Mouse (Mus musculus) MEL (cell line): ENCODE results near the gene Ilf2. TPM values are rescaled to one million over a fixed set of nuclear protein-coding genes. Genes with fewer than 3 reads are reported as not detected.

Experiments used
- DNase-seq: peaks from one replicate; pipeline ENCODE4 v3.0.0; 2011; ENCODE audit warnings: low read depth, low spot score
- H3K27ac ChIP-seq: 2 replicates; pipeline ENCODE4 v1.5.1; 2012; ENCODE audit warnings: low read depth, mild to moderate bottlenecking, control low read depth, low read length, moderate library complexity; ENCODE audit not compliant: control insufficient read depth
- H3K27me3 ChIP-seq, 2 experiments: fragments of 150-350 bp in 1 of 2; sonication (generic) in 1 of 2; 2 replicates each; pipeline ENCODE4 v1.6.1; 2012; ENCODE audit warnings: low read length in 2 of 2, mild to moderate bottlenecking in 2 of 2, improper control_type of control experiment in 1 of 2, moderate library complexity in 1 of 2; ENCODE audit not compliant: insufficient read depth in 2 of 2, control insufficient read depth in 1 of 2
- H3K36me3 ChIP-seq, 2 experiments: 2 replicates each; pipeline ENCODE4 v1.6.1; 2012 to 2014; ENCODE audit warnings: low read length in 2 of 2, improper control_type of control experiment in 1 of 2, inconsistent platforms in 1 of 2, mild to moderate bottlenecking in 1 of 2; ENCODE audit not compliant: insufficient read depth in 2 of 2, control insufficient read depth in 1 of 2
- H3K4me1 ChIP-seq, 2 experiments: fragments of 150-350 bp in 1 of 2; sonication (generic) in 1 of 2; 2 replicates each; pipeline ENCODE4 v1.6.1; 2012; ENCODE audit warnings: low read length in 2 of 2, improper control_type of control experiment in 1 of 2, mild to moderate bottlenecking in 1 of 2; ENCODE audit not compliant: insufficient read depth in 2 of 2, control insufficient read depth in 1 of 2
- H3K4me3 ChIP-seq, 2 experiments: fragments of 150-350 bp in 1 of 2; sonication (generic) in 1 of 2; 2 replicates each; pipeline ENCODE4 v1.5.1; 2012; ENCODE audit warnings: low read depth in 2 of 2, low read length in 2 of 2, mild to moderate bottlenecking in 2 of 2, moderate library complexity in 2 of 2, control low read depth in 1 of 2, improper control_type of control experiment in 1 of 2; ENCODE audit not compliant: control insufficient read depth in 1 of 2, insufficient read depth in 1 of 2
- H3K79me2 ChIP-seq: 2 replicates; pipeline ENCODE4 v1.6.1; 2012; ENCODE audit warnings: mild to moderate bottlenecking, low read length, moderate library complexity; ENCODE audit not compliant: control insufficient read depth, poor library complexity, insufficient read depth
- H3K9ac ChIP-seq: 2 replicates; pipeline ENCODE4 v1.6.1; 2012; ENCODE audit warnings: low read depth, mild to moderate bottlenecking, control low read depth, low read length, moderate library complexity; ENCODE audit not compliant: control insufficient read depth, poor library complexity, severe bottlenecking
- H3K9me3 ChIP-seq: fragments of 150-350 bp; sonication (generic); replicated peaks from 2 replicates; pipeline ENCODE4 v1.6.1; 2012; ENCODE audit warnings: mild to moderate bottlenecking, low read length, improper control_type of control experiment, moderate library complexity; ENCODE audit not compliant: insufficient read depth
- CHD1 ChIP-seq: IDR thresholded peaks from 2 replicates; pipeline ENCODE4 v1.6.1; 2012; ENCODE audit warnings: low read depth, mild to moderate bottlenecking, inconsistent platforms, low read length, improper control_type of control experiment
- CHD2 ChIP-seq: IDR thresholded peaks from 2 replicates; pipeline ENCODE4 v1.6.1; 2011; ENCODE audit warnings: low read length, improper control_type of control experiment
- E2F4 ChIP-seq: IDR thresholded peaks from 2 replicates; pipeline ENCODE4 v1.6.1; 2011; ENCODE audit warnings: low read depth, low read length, improper control_type of control experiment, borderline replicate concordance
- EP300 ChIP-seq, 2 experiments: IDR thresholded peaks; 2 replicates each; pipeline ENCODE4 v1.6.1; 2011; ENCODE audit warnings: improper control_type of control experiment in 2 of 2, low read length in 2 of 2, low read depth in 1 of 2, mild to moderate bottlenecking in 1 of 2
- GABPA ChIP-seq: IDR thresholded peaks from 2 replicates; pipeline ENCODE4 v1.6.1; 2012; ENCODE audit warnings: low read depth, mild to moderate bottlenecking, inconsistent platforms, low read length, improper control_type of control experiment, moderate library complexity
- GATA1 ChIP-seq: IDR thresholded peaks from 2 replicates; pipeline ENCODE4 v1.6.1; 2011; ENCODE audit warnings: low read depth, low read length, improper control_type of control experiment
- HCFC1 ChIP-seq: IDR thresholded peaks from 2 replicates; pipeline ENCODE4 v1.6.1; 2012; ENCODE audit warnings: low read depth, mild to moderate bottlenecking, inconsistent platforms, low read length, improper control_type of control experiment, moderate library complexity
- MAFK ChIP-seq: IDR thresholded peaks from 2 replicates; pipeline ENCODE4 v1.6.1; 2011; ENCODE audit warnings: low read depth, mild to moderate bottlenecking, low read length, improper control_type of control experiment, borderline replicate concordance
- MEF2A ChIP-seq: IDR thresholded peaks from 2 replicates; pipeline ENCODE4 v1.6.1; 2014; ENCODE audit warnings: low read depth, mild to moderate bottlenecking, inconsistent platforms, low read length, improper control_type of control experiment; ENCODE audit not compliant: poor library complexity, insufficient replicate concordance, severe bottlenecking; ENCODE audit errors: extremely low read depth
- MXI1 ChIP-seq: IDR thresholded peaks from 2 replicates; pipeline ENCODE4 v1.6.1; 2011; ENCODE audit warnings: mild to moderate bottlenecking, low read depth, low read length, improper control_type of control experiment
- POLR2AphosphoS2 ChIP-seq: IDR thresholded peaks from 2 replicates; pipeline ENCODE4 v1.6.1; 2011; ENCODE audit warnings: low read length, improper control_type of control experiment
- RCOR1 ChIP-seq: IDR thresholded peaks from 2 replicates; pipeline ENCODE4 v1.6.1; 2012; ENCODE audit warnings: low read depth, mild to moderate bottlenecking, inconsistent platforms, low read length, improper control_type of control experiment
- SMC3 ChIP-seq: IDR thresholded peaks from 2 replicates; pipeline ENCODE4 v1.6.1; 2011; ENCODE audit warnings: low read depth, low read length, improper control_type of control experiment
- TAL1 ChIP-seq: IDR thresholded peaks from 2 replicates; pipeline ENCODE4 v1.6.1; 2012; ENCODE audit warnings: mild to moderate bottlenecking, inconsistent platforms, low read length, moderate library complexity, mixed read lengths
- TBP ChIP-seq: IDR thresholded peaks from 2 replicates; pipeline ENCODE4 v1.8.0; 2011; ENCODE audit warnings: low read depth, low read length, improper control_type of control experiment
- UBTF ChIP-seq: IDR thresholded peaks from 2 replicates; pipeline ENCODE4 v1.6.1; 2012; ENCODE audit warnings: low read depth, mild to moderate bottlenecking, inconsistent platforms, low read length, improper control_type of control experiment, moderate library complexity, borderline replicate concordance; ENCODE audit not compliant: insufficient read depth
- USF1 ChIP-seq: IDR thresholded peaks from 2 replicates; pipeline ENCODE4 v1.6.1; 2014; ENCODE audit warnings: low read depth, mild to moderate bottlenecking, inconsistent platforms, low read length, improper control_type of control experiment, moderate library complexity
- ZC3H11A ChIP-seq: IDR thresholded peaks from 2 replicates; pipeline ENCODE4 v1.6.1; 2012; ENCODE audit warnings: low read depth, mild to moderate bottlenecking, inconsistent platforms, low read length, improper control_type of control experiment
- ZKSCAN1 ChIP-seq: IDR thresholded peaks from 2 replicates; pipeline ENCODE4 v1.6.1; 2012; ENCODE audit warnings: low read depth, mild to moderate bottlenecking, inconsistent platforms, low read length, improper control_type of control experiment, moderate library complexity
- ZNF384 ChIP-seq: IDR thresholded peaks from 2 replicates; pipeline ENCODE4 v1.6.1; 2012; ENCODE audit warnings: low read depth, mild to moderate bottlenecking, inconsistent platforms, low read length, improper control_type of control experiment
- polyA plus RNA-seq, 2 experiments: library from polyadenylated mRNA; stranded (reverse) in 1 of 2; unstranded in 1 of 2; fragments of >175 nt in 1 of 2; fragments of >200 nt in 1 of 2; gene quantifications; 2 replicates each; pipeline versions ENCODE4 v1.2.1 to v1.2.4; 2012; ENCODE audit warnings: low replicate concordance in 2 of 2, low read depth in 1 of 2; ENCODE audit not compliant: insufficient read length in 2 of 2, insufficient read depth in 1 of 2, missing spikeins in 1 of 2
- total RNA-seq: library from RNA; depleted of rRNA; stranded (reverse); fragments of 300-350 nt; gene quantifications from 2 replicates; pipeline ENCODE4 v1.2.3, GENCODE M21; 2012

The Ilf2 gene
- total and polyA plus RNA-seq, 3 experiments = 107 to 223 (median 175) TPM

- Histone ChIP-seq H3K27me3 (no peaks in the 10 kb centered on the region; a peak in 2 of 4 replicates), H3K79me2 (no peaks in the 10 kb centered on the region; the same call in 1 of the 2 replicates), H3K4me1 (peaks cover 3 to 19% of the 10 kb centered on the region in 2 experiments), H3K36me3 (peaks cover 0 to 11% of the 10 kb centered on the region in 2 experiments; a peak in 2 of 4 replicates), H3K9ac (no peak overlapping the region), H3K9me3 (no peaks in the 10 kb centered on the region)
- DNase-seq = no peak
- TF ChIP-seq TAL1 (no peak), E2F4 (no peak), USF1 (no peak)
- TF ChIP-seq, all 39 proteins: peak for 0
- Histone ChIP-seq H3K27ac (no peak overlapping the region), H3K4me3 (no peak overlapping the region)
These were observed 27.3 kb upstream of the Ilf2 start for GRCm38 (mm10) chr3:90448626-90449025.

DNA sequence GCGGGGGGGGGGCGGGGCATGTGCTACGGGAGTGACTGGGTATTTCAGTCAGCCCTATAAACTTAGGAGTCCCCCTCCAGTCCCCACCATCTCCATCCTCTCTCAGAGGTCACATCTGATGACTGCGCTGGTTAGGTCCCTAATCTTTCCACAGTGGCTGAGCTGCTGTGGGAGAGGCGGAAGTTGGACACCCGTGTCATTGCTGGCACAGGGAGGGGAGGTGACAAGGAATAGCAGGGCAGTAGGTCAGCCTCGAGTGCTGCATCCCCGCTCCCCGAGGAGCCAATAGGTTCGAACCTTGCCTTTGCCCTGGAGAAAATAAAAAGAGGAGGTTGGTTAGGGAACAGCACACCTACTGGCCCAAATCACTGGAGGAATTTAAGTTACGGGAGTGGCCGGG lies 25.1 kb upstream of the Ilf2 start:
- H3K9ac ChIP-seq = no peak overlapping the region
- TF ChIP-seq USF1 (no peak), MEF2A (no peak), GATA1 (no peak), MXI1 (no peak), CHD2 (no peak), RCOR1 (no peak), HCFC1 (no peak), TBP (no peak), ZC3H11A (no peak), UBTF (no peak), SMC3 (no peak), POLR2AphosphoS2 (no peak), ZKSCAN1 (no peak), GABPA (no peak), ZNF384 (no peak), MAFK (no peak), EP300 (IDR thresholded peaks at IDR 0.05; ENCODE audit: low read depth in 1 of 2, low read length in 2 of 2) (no peak), CHD1 (no peak)
- H3K4me1 ChIP-seq = peaks cover 3 to 13% of the 10 kb centered on the region in 2 experiments
- H3K4me3 ChIP-seq = no peak overlapping the region
- no peaks in the 10 kb centered on the region; the same call in 1 of the 2 replicates for H3K79me2 ChIP-seq
- H3K27ac ChIP-seq = no peak overlapping the region
- H3K27me3 ChIP-seq = peaks cover 0 to 3% of the 10 kb centered on the region in 2 experiments; a peak in 3 of 4 replicates
- peaks cover 0 to 5% of the 10 kb centered on the region in 2 experiments; a peak in 2 of 4 replicates for H3K36me3 ChIP-seq
- DNase-seq = no peak
- H3K9me3 ChIP-seq = no peaks in the 10 kb centered on the region
